Mouse (Mus musculus): ENCODE results near the gene Lpar6. TPM values are rescaled to one million over a fixed set of nuclear protein-coding genes. Genes with fewer than 3 reads are reported as not detected.

Lpar6 gene
- total RNA-seq, 2 experiments from 2014 or later, result 4.7 TPM

DNA sequence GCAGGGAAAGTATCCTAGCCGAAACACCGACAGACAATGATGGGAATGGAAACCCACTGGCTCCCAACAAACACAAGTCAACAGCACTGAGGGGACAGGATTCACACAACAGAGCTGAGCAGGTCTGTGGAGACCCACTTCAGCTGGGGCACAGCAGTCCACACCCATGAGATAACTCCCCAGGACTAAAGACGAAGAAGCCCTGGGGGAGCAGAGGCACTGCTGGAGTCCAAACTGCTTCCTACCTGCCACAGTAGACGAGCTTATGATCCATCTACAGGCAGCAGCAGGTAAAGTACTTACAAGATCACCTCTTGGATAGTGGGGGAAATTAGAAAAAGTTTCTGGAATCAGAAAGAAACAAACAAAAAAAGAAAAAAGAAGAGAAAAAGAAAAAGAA lies 16.7 kb downstream of the Lpar6 start:
- DNase-seq (ENCODE audit: low spot score in 2 of 2), result no peak

DNA sequence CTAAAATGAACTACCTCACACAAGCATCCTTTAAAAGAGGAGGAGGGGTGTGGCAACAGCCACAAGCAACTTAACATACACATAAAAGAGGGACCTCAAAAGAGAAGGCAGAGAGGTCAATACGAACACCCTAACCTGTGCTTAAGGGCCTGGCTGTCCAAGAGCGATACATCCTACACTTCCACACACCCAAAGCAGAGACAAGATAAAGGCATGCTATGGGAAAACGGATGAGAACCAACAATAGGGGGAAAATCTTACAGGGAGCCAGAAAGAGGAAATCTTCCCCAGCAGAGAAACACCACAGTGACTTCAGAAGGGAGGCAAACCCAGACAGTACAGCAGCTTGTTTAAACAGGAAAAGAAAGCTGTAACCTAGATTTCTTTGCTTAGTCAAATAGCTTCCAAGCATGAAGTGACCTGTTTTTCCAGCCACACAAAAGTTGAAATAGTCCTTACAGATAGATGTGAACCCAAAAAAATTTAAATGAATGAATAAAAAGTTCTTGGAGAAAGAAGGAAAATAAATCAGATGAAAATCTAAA lies 17.8 kb downstream of the Lpar6 start:
- DNase-seq (ENCODE audit: low spot score in 2 of 2), result no peak

- no peak for DNase-seq (ENCODE audit: low spot score in 2 of 2)
Measured at GRCm38 (mm10) chr14:73257348-73257747, 19.7 kb downstream of the Lpar6 start.

GRCm38 (mm10) chr14:73258181-73258580 lies 20.5 kb downstream of the Lpar6 start:
- DNase-seq (ENCODE audit: low spot score in 2 of 2), result no peak

- DNase-seq (ENCODE audit: low spot score in 2 of 2), result no peak
Measured at GRCm38 (mm10) chr14:73262210-73262609, 24.5 kb downstream of the Lpar6 start.

DNA sequence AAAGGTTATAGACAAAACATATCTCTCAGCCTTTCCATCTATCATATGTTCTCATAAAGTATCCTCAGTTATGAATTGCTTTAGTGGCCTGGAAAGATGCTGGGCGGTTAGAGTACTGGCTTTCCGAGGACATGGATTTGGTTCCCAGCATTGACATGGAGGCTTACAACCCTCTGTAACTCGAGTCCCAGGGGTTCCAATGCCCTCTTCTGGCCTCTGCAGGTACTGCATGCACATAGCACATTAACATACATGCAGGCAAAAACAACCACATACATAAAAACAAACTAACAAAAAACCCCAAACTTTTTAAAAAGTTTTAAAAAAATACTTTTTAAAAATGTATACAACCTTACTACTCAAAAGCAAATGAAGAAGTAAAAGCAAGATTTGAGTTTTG lies 28.5 kb downstream of the Lpar6 start:
- no peak for DNase-seq (ENCODE audit: low spot score in 2 of 2)

GRCm38 (mm10) chr14:73271807-73272206 lies 34.1 kb downstream of the Lpar6 start:
- no peak for DNase-seq (ENCODE audit: low spot score in 2 of 2)

DNA sequence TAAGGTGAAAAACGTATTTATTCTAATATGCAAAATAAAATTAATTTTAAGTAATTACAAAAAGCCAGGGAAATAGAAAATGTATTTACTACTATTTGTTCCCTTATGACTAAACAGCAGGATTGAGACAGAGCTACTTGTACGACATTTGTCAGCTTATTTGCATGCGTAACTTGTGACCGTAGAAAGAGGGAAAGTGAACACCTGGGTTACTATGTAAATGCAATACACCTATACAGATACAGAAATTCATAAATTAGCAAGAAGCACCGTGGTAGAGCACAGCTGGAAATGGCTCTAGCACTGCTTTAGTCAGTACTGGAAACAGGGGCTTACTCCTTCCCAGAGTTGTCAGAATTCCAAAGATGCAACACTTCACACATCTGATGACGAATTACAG lies 41.4 kb downstream of the Lpar6 start:
- DNase-seq (ENCODE audit: low spot score in 2 of 2), result no peak

DNA sequence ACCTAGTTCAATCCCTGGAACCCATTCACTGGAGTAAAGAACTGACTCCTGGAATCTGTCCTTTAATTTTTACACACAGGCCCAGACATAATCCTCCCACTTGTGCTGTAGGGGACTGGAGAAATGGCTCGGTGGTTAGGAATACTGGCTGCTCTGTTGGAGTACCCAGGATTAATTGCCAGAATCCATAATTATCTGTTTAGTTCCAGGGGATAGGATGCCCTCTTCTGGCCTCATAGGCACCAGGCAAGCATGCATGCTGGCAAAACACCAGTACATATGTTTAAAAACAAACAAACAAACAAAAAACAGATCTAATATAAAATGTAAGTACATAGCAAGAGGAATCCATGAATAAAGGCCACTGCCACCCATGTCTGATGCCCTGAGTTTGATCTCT lies 43.3 kb downstream of the Lpar6 start:
- no peak for DNase-seq (ENCODE audit: low spot score in 2 of 2)

- DNase-seq (ENCODE audit: low spot score in 2 of 2), result no peak
Measured at GRCm38 (mm10) chr14:73289915-73290314, 52.2 kb downstream of the Lpar6 start.

- no peak for DNase-seq (ENCODE audit: low spot score in 2 of 2)
Measured at GRCm38 (mm10) chr14:73292434-73292833, 54.7 kb downstream of the Lpar6 start.

Small RNA genes within 50 kb of the gene (microRNA-seq; reads per million reads assigned to microRNA genes)
- not detected for gene Mir687

Other genes with a start within 250 kb of the Lpar6 start
- not detected for gene Cysltr2, start 188.8 kb upstream of the Lpar6 start, total RNA-seq (2021)
- gene Rcbtb2, start 114.9 kb upstream of the Lpar6 start, total RNA-seq (2021), result 10 to 100 TPM; 44.7 to 45.8 TPM
- gene Rb1, start 87.9 kb downstream of the Lpar6 start, total RNA-seq (2021), result 10 to 100 TPM; 46.1 to 46.3 TPM
- gene Itm2b, start 147.4 kb downstream of the Lpar6 start, total RNA-seq (2021), result 100 to 1,000 TPM; 486 to 491 TPM

Measured in gastrocnemius, postnatal 4 days (tissue).